Mouse (Mus musculus) heart, embryonic 14.5 days (tissue): ENCODE measurements around the gene Ephb2. TPM values are rescaled to one million over a fixed set of nuclear protein-coding genes. Genes with fewer than 3 reads are reported as not detected.

Source experiments
- ATAC-seq: fragments of 200-750 bp; cut with Nextera tagmentation; 2 replicates; pipeline ENCODE4 v1.8.0; 2017; ENCODE audit warnings: low read depth, moderate TSS enrichment; ENCODE audit not compliant: insufficient number of reproducible peaks, insufficient read depth, low FRiP score
- H3K27ac ChIP-seq, 2 experiments: fragments of 200-500 bp in 1 of 2; fragments of 300-500 bp in 1 of 2; sonication (generic) in 1 of 2; replicated peaks in 1 of 2; 2 replicates each; pipeline ENCODE4 v1.5.1; 2012 to 2014; ENCODE audit warnings: low read depth in 2 of 2, low read length in 2 of 2, control low read depth in 1 of 2, mild to moderate bottlenecking in 1 of 2, mixed read lengths in 1 of 2; ENCODE audit not compliant: control insufficient read depth in 1 of 2, insufficient read depth in 1 of 2
- H3K27me3 ChIP-seq: fragments of 300-500 bp; sonication (generic); 2 replicates; pipeline ENCODE4 v1.6.1; 2014; ENCODE audit warnings: mild to moderate bottlenecking, low read length, control low read depth; ENCODE audit not compliant: control insufficient read depth, insufficient read depth
- H3K36me3 ChIP-seq: fragments of 300-500 bp; sonication (generic); 2 replicates; pipeline ENCODE4 v1.6.1; 2014; ENCODE audit warnings: mild to moderate bottlenecking, control low read depth, low read length, mixed read lengths; ENCODE audit not compliant: control insufficient read depth, insufficient read depth
- H3K4me1 ChIP-seq, 2 experiments: fragments of 200-500 bp in 1 of 2; fragments of 300-500 bp in 1 of 2; sonication (generic) in 1 of 2; 2 replicates each; pipeline ENCODE4 v1.6.1; 2012 to 2014; ENCODE audit warnings: low read length in 2 of 2, control low read depth in 1 of 2, mixed read lengths in 1 of 2; ENCODE audit not compliant: control insufficient read depth in 2 of 2, insufficient read depth in 2 of 2
- H3K4me2 ChIP-seq: fragments of 300-500 bp; sonication (generic); 2 replicates; pipeline ENCODE4 v1.6.1; 2014; ENCODE audit warnings: mild to moderate bottlenecking, low read length
- H3K4me3 ChIP-seq, 2 experiments: fragments of 200-500 bp in 1 of 2; fragments of 300-500 bp in 1 of 2; sonication (generic) in 1 of 2; 2 replicates each; pipeline ENCODE4 v1.5.1; 2012 to 2014; ENCODE audit warnings: low read length in 2 of 2, mild to moderate bottlenecking in 2 of 2, control low read depth in 1 of 2, low read depth in 1 of 2, moderate library complexity in 1 of 2; ENCODE audit not compliant: control insufficient read depth in 1 of 2, insufficient read depth in 1 of 2
- H3K9ac ChIP-seq: fragments of 300-500 bp; sonication (generic); 2 replicates; pipeline ENCODE4 v1.6.1; 2014; ENCODE audit warnings: mild to moderate bottlenecking, low read length
- H3K9me3 ChIP-seq: fragments of 300-500 bp; sonication (generic); 2 replicates; pipeline ENCODE4 v1.6.1; 2016; ENCODE audit warnings: low read length, control low read depth; ENCODE audit not compliant: control insufficient read depth
- WGBS: fragments of 180-500 bp; shearing (Covaris S2); extraction: QIAGEN DNeasy Blood & Tissue Kit; methylation state at CpG from one replicate; pipeline ENCODE4 v1.1.7; 2014; 5-methylcytosine and 5-hydroxymethylcytosine counted together
- polyA plus RNA-seq: library from polyadenylated mRNA; unstranded; fragments of >200 nt; fragmentation: Nextera tagmentation; extraction: Ambion mirVana; gene quantifications from 2 replicates; pipeline ENCODE4 v1.2.1, GENCODE M21; 2014

The Ephb2 gene
- polyA plus RNA-seq, 1 experiment from 2014 or later: 1.6 TPM

DNA sequence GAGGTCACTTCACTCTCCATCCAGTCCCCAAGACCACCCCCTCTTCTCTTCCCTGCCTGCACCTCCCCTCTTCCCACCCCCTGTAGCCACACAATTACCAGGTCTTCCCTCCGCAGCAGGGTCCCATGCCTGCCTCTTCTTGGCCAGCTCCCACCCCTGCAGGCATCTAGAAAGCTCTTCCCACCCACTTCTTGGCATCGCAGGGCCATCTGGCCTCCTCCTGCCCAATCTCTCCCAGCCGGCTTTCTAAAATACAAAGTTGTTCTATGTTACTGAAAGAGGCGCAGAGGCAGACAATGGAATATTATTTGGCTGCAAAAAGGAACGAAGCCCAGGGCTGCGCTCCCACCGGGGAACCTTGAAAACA lies 136.7 kb downstream of the Ephb2 start:
- Histone ChIP-seq H3K9ac (no peak overlapping the region), H3K4me3 (no peak overlapping the region), H3K27ac (no peak overlapping the region), H3K4me2 (no peak overlapping the region), H3K36me3 (no peaks in the 10 kb centered on the region), H3K27me3 (no peaks in the 10 kb centered on the region; the same call in 1 of the 2 replicates), H3K4me1 (no peaks in the 10 kb centered on the region), H3K9me3 (no peaks in the 10 kb centered on the region)
- 81% methylated on average over 7 of the region's 7 CpGs for WGBS
- no peak for ATAC-seq

DNA sequence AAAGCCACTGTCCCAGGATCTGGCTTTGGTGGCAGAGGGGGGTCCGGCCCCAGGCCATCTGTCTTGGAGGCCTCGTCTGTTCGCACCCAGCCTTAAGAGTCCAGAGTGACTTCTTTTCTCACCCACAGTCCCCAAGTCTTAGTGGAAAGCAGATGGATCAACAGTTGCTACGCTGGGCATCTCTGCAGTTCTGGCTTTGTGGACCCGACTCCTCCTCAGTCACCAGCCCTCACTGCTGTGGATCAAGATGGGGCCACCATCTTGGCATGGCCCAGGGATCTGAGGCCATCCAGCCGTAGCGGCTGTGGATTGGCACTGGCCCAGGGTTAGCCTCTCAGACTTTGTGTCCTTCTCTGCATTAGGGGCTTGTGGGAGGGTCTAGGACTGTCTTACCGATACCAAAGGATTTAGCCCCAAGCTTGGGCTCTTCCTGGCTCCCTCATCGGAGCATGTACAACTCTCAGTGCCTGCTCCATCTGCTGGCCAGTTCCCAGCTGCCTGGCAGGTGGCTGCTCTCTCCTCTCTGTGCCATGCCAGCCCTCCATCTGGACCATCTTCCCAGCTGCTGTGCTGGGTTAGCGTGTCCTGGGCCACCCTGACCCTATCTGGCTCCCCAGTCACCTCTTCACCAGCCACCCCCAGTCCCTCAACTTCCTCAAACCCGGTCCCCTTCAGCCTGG lies 137.2 kb downstream of the Ephb2 start:
- no peak overlapping the region for H3K27ac ChIP-seq
- no peak overlapping the region for H3K4me2 ChIP-seq
- no peaks in the 10 kb centered on the region; the same call in 1 of the 2 replicates for H3K27me3 ChIP-seq
- H3K9ac ChIP-seq: no peak overlapping the region
- 84% methylated on average over 11 of the region's 11 CpGs for WGBS
- no peaks in the 10 kb centered on the region for H3K36me3 ChIP-seq
- H3K9me3 ChIP-seq: no peaks in the 10 kb centered on the region
- no peak for ATAC-seq
- no peak overlapping the region for H3K4me3 ChIP-seq
- H3K4me1 ChIP-seq: no peaks in the 10 kb centered on the region

DNA sequence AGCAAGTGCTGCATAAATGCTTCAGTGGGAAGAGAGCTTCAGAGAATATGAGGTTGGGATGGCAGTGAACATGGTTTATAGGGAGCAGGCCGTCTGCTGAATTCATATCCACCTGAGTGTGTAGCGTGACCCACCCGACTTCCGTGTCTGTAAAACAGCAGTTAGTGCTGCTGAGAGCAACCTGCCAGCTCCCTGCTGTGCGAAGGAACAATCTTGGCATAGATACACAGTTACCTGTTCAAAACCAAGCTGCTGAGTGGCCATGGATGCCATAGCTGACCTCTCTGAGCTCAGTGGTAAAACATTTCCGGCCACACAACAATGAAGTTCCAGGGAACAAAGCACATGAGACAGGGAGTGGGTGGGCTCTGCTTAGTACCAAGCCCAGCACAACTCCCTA lies 138.5 kb downstream of the Ephb2 start:
- WGBS: 85% methylated on average over 6 of the region's 6 CpGs
- H3K4me1 ChIP-seq: no peaks in the 10 kb centered on the region
- H3K9me3 ChIP-seq: no peaks in the 10 kb centered on the region
- H3K4me3 ChIP-seq: no peak overlapping the region
- H3K36me3 ChIP-seq: no peaks in the 10 kb centered on the region
- no peak overlapping the region for H3K9ac ChIP-seq
- ATAC-seq: no peak
- H3K4me2 ChIP-seq: no peak overlapping the region
- H3K27me3 ChIP-seq: no peaks in the 10 kb centered on the region; the same call in 1 of the 2 replicates
- H3K27ac ChIP-seq: no peak overlapping the region

DNA sequence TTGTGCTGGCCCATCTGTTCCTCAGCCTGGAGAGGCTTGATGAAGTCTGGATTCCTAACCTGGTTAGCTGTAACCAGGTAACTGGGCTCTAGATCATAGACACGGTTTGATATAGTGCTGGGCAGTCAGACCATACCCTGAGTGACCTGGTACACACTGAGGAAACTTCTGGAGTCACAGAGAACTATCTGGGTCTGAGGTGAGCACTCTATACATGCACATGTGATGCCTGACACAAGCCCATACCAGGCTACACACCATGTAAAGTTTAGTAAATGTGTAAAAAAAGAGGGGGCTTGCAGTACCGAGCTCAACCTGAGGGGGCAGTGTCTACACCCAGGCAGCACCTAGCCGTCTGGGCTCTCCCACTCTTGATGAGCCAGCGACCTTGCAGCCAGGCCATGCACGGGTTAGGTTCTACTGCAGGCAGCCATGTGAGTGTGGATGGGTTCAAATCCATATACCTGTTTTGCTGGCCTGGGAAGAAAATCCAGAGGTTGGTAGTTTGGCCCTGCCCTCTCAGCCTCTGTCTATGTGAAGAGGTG lies 139.3 kb downstream of the Ephb2 start:
- WGBS: 22% methylated on average over 5 of the region's 5 CpGs
- Histone ChIP-seq H3K4me3 (no peak overlapping the region), H3K36me3 (no peaks in the 10 kb centered on the region), H3K27ac (no peak overlapping the region), H3K9ac (no peak overlapping the region), H3K27me3 (no peaks in the 10 kb centered on the region; the same call in 1 of the 2 replicates), H3K4me1 (no peaks in the 10 kb centered on the region), H3K9me3 (no peaks in the 10 kb centered on the region), H3K4me2 (no peak overlapping the region)
- no peak for ATAC-seq

DNA sequence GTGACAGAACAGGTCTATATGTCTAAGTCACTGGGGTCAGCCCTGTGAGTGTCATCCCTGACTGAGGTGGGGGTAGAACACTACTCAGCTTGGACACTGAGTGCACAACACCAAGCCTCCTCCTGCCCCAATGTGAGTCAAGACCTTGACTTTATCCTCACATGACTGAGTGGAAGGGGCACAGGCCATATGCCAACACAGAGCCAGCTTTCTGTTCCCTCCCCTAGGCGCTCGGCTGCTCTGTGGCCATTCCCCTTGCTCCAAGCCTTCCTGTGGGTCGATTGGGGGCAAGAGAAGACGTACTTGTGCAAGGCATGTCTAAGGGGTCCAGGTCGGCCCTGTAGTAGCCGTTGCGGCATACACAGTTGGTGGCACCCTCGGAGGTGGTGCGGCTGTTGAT lies 140.1 kb downstream of the Ephb2 start:
- H3K9me3 ChIP-seq: no peaks in the 10 kb centered on the region
- WGBS: 89% methylated on average over 9 of the region's 9 CpGs
- H3K27me3 ChIP-seq: no peaks in the 10 kb centered on the region; the same call in 1 of the 2 replicates
- H3K36me3 ChIP-seq: no peaks in the 10 kb centered on the region
- no peak overlapping the region for H3K4me3 ChIP-seq
- no peak overlapping the region for H3K27ac ChIP-seq
- no peak overlapping the region for H3K9ac ChIP-seq
- no peak overlapping the region for H3K4me2 ChIP-seq
- no peak for ATAC-seq
- no peaks in the 10 kb centered on the region for H3K4me1 ChIP-seq

DNA sequence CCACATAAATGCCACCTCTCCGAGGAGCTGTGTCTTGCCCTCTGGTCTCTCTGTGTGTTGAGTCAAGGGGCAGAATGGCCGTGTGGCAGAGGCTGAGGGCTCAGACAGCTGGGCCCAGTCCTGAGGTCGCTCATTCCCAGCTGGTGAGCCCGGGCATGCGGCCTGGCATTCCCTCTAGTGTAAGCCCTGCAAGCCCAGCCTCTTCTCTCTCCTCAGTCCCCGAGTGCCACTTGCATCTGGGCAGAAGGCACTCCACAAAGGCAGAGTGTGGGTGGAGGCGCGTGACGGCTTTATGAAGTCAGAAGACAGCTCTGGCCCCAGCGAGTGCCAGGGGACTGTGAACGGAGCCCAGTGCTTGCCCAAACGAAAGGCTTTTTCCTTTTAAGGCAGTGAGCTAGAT lies 145.8 kb downstream of the Ephb2 start:
- no peak for ATAC-seq
- no peak overlapping the region for H3K4me3 ChIP-seq
- no peaks in the 10 kb centered on the region for H3K36me3 ChIP-seq
- 78% methylated on average over 12 of the region's 12 CpGs for WGBS
- no peaks in the 10 kb centered on the region for H3K9me3 ChIP-seq
- H3K27ac ChIP-seq: no peak overlapping the region
- H3K4me2 ChIP-seq: no peak overlapping the region
- no peak overlapping the region for H3K9ac ChIP-seq
- H3K4me1 ChIP-seq: no peaks in the 10 kb centered on the region; a peak in 1 of 4 replicates
- H3K27me3 ChIP-seq: peaks cover 9% of the 10 kb centered on the region; the same call in 1 of the 2 replicates

DNA sequence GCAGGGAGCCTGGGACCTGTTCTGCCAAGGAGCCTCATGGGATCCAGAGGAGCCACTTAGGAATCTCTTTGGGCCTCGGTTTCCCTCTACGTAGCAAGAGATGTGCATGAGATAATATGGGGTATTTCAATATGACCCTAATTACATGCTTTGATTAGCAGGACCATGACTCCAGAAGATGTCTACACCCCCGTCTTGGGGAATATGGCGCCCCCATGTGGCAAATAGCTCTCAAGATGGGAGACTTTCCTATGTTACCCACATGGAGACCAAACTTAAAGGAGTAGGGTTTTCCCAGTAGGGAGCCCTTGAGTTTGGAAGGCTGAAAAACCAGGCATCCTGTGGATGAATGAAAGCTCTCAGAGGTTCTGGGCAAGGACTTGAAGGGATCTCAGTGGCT lies 147.7 kb downstream of the Ephb2 start:
- no peak for ATAC-seq
- Histone ChIP-seq H3K9ac (no peak overlapping the region), H3K9me3 (no peaks in the 10 kb centered on the region), H3K4me2 (no peak overlapping the region), H3K4me3 (no peak overlapping the region), H3K4me1 (no peaks in the 10 kb centered on the region; a peak in 1 of 4 replicates), H3K36me3 (no peaks in the 10 kb centered on the region), H3K27ac (no peak overlapping the region), H3K27me3 (peaks cover 16% of the 10 kb centered on the region)
- WGBS: 67% methylated on average over 4 of the region's 4 CpGs

DNA sequence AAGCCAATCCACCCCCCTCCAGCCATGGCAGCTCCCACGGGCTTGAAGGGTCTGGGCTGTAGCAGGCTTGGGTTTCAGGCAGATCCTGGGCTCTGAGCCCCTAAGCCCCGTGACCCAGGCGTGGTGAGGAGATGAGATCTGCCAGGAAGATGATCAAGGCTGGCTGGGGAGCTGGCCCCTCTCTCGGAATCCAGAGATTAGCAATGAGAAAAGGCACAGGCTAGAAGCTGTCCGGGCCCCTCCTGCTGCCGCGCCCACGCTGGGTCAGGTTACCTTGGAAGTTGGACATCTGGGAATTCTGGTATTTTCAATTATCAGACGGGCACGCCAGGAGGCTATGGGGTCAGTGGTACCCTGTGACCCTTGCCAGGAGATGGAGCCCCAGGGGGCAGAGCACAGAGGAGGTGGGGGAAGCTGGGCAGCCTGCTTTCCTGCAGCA lies 150.3 kb downstream of the Ephb2 start:
- Histone ChIP-seq H3K27me3 (peaks cover 18% of the 10 kb centered on the region), H3K4me3 (no peak overlapping the region), H3K4me2 (no peak overlapping the region), H3K27ac (no peak overlapping the region), H3K9me3 (no peaks in the 10 kb centered on the region), H3K4me1 (no peaks in the 10 kb centered on the region; a peak in 1 of 4 replicates), H3K9ac (no peak overlapping the region), H3K36me3 (no peaks in the 10 kb centered on the region)
- 58% methylated on average over 10 of the region's 10 CpGs for whole genome bisulfite sequencing
- no peak for ATAC-seq
